Mouse (Mus musculus): ENCODE measurements around the gene Kcng1. TPM values are rescaled to one million over a fixed set of nuclear protein-coding genes. Genes with fewer than 3 reads are reported as not detected.

Kcng1 gene
- polyA plus RNA-seq, 1 experiment from 2014 or later = 0.76 TPM

DNA sequence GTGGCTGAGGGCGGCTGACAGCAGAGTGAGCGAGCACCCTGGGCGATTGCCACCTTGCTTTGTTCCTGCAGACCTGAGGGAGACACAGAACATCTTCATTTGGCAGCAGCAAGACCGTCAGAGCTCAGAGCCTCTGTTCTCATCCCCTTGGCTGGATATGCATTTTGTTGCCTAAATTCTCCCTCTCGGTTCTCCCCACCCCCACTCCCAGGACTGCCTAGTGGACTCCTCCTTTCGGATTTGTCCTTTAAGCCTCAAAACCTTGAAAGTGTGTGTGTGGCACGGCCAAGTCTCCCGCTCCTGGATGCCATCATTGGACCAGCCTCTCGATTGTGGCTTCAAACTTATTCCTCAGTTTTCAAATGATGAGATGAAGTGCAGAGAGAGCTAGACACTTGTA is 7.5 kb upstream of the Kcng1 start:
- Histone ChIP-seq H3K4me2 (ENCODE audit: low read length) (no peak overlapping the region; the same call in 1 of the 2 replicates), H3K27me3 (ENCODE audit: insufficient read depth, low read length) (no peaks in the 10 kb centered on the region), H3K4me1 (replicated peaks; ENCODE audit: insufficient read depth, low read length) (no peaks in the 10 kb centered on the region), H3K4me3 (replicated peaks; ENCODE audit: low read depth, low read length) (no peak overlapping the region), H3K9me3 (replicated peaks; ENCODE audit: low read length) (no peaks in the 10 kb centered on the region), H3K27ac (no peak overlapping the region), H3K36me3 (ENCODE audit: insufficient read depth, low read length) (no peaks in the 10 kb centered on the region), H3K9ac (ENCODE audit: low read depth, low read length) (no peak overlapping the region)
- DNase-seq (ENCODE audit: low spot score) (no peak), ATAC-seq (replicated peaks; ENCODE audit: low FRiP score, low read depth) (no peak)
- TF ChIP-seq CTCF (IDR thresholded peaks at IDR 0.05; ENCODE audit: low read depth) = no peak
- WGBS = 53% methylated on average over 9 of the region's 9 CpGs

DNA sequence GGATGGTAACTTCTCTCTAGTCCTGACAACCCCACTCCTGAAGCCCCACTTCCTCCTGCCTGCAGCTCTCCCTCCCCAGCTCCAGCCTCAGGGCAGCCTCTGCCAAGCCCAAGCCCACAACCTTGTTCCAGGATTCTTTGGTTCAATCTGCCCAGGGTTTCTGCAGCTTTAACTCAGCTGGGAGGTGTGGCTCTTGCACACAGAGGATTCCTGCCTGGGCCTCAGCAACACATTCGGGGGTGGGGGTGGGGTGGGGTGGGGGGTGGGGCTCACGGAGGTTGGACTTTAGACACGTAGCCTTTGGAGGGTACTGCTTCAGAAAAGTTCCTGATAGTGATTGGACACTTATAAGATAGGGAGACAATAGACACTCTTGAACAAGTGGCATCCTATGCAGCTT is 5.5 kb upstream of the Kcng1 start:
- Histone ChIP-seq H3K4me2 (ENCODE audit: low read length) (no peak overlapping the region), H3K4me3 (replicated peaks; ENCODE audit: low read depth, low read length) (no peak overlapping the region), H3K27me3 (ENCODE audit: insufficient read depth, low read length) (0 out of 2 replicates have a peak, but pooled peaks cover 6% of the 10 kb centered on the region), H3K4me1 (replicated peaks; ENCODE audit: insufficient read depth, low read length) (no peaks in the 10 kb centered on the region), H3K36me3 (ENCODE audit: insufficient read depth, low read length) (no peaks in the 10 kb centered on the region), H3K9ac (ENCODE audit: low read depth, low read length) (no peak overlapping the region), H3K27ac (no peak overlapping the region), H3K9me3 (replicated peaks; ENCODE audit: low read length) (no peaks in the 10 kb centered on the region)
- DNase-seq (ENCODE audit: low spot score) = no peak
- no peak for ATAC-seq (replicated peaks; ENCODE audit: low FRiP score, low read depth)
- WGBS = 25% methylated on average over 3 of the region's 3 CpGs
- no peak for TF ChIP-seq CTCF (IDR thresholded peaks at IDR 0.05; ENCODE audit: low read depth)

DNA sequence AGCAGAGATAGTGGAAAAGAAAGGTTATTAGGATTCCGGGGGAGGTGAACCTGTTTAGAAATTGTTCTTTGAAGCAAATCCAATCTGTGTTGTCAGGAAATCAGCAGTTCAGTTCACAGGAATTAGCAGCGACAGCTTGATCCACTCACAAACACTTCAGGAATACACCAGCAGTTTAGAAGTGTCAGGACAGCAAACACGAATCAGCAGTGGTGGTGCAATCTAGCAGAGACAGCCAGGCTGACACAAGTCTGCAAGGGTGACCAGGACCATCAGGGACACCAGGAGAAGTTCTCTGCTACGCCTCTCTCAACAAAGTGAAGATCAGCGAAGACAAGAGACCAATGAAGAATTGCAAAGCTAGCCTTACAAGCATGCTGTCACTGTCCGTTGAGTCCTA is 3.6 kb upstream of the Kcng1 start:
- Histone ChIP-seq H3K27me3 (ENCODE audit: insufficient read depth, low read length) (peaks cover 19% of the 10 kb centered on the region), H3K36me3 (ENCODE audit: insufficient read depth, low read length) (no peaks in the 10 kb centered on the region), H3K27ac (no peak overlapping the region), H3K9me3 (replicated peaks; ENCODE audit: low read length) (no peaks in the 10 kb centered on the region), H3K4me1 (replicated peaks; ENCODE audit: insufficient read depth, low read length) (no peaks in the 10 kb centered on the region; the same call in 1 of the 2 replicates), H3K4me2 (ENCODE audit: low read length) (no peak overlapping the region), H3K9ac (ENCODE audit: low read depth, low read length) (no peak overlapping the region), H3K4me3 (replicated peaks; ENCODE audit: low read depth, low read length) (no peak overlapping the region)
- WGBS = 82% methylated on average over 6 of the region's 6 CpGs
- no peak for ATAC-seq (replicated peaks; ENCODE audit: low FRiP score, low read depth)
- DNase-seq (ENCODE audit: low spot score) = no peak
- no peak for TF ChIP-seq CTCF (IDR thresholded peaks at IDR 0.05; ENCODE audit: low read depth)

DNA sequence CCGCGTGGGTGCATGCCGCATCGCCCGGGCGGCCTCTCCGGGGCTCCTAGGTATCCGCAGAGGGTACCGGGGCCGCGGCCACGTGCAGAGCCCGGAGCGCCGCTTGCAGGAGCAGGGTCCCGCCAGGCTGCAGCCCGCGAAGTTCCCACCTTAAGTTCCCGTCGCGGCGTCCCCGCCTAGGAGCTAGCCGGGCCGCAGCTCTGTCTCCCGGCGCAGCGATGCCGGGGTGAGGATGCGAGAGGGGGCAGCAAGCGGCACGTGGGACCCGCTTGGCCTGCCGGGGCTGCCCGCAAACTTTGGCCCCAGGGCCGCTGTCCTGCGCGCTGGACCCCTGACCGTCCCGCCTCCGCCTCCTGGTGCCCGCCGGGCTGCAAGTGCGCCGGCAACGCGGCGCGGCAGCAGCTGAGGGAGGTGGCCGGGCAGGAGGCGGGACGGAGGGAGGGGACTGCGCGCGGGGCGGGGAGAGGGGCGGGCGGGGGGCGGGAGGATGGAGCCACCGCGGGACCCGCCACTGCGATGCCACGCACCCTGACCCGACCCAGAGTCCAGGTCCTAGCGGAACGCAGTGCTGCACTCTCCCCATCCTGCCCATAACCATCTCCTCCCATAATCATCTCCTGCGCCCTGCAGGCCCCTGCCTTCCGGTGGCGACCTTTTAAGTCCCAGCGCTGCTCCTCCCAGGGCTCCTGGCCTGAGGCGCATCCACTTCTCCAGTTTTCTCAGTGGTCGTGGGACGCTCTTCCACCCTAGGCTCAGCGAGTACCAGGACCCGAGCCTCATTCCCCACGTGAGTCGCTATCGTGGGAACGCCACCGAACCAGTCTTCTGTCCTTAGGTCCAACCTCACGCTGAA is 581 bp downstream of the Kcng1 start:
- Histone ChIP-seq H3K4me1 (replicated peaks; ENCODE audit: insufficient read depth, low read length) (no peaks in the 10 kb centered on the region; the same call in 1 of the 2 replicates), H3K4me2 (ENCODE audit: low read length) (peak overlapping the region; percentile 89), H3K4me3 (replicated peaks; ENCODE audit: low read depth, low read length) (peak overlapping the region; percentile 44), H3K36me3 (ENCODE audit: insufficient read depth, low read length) (no peaks in the 10 kb centered on the region), H3K9ac (ENCODE audit: low read depth, low read length) (peak overlapping the region; percentile 40; the same call in 1 of the 2 replicates), H3K27me3 (ENCODE audit: insufficient read depth, low read length) (peaks cover 38% of the 10 kb centered on the region), H3K9me3 (replicated peaks; ENCODE audit: low read length) (no peaks in the 10 kb centered on the region), H3K27ac (no peak overlapping the region)
- ATAC-seq (replicated peaks; ENCODE audit: low FRiP score, low read depth) (peak; percentile 68), DNase-seq (ENCODE audit: low spot score) (peak; percentile 67)
- TF ChIP-seq CTCF (IDR thresholded peaks at IDR 0.05; ENCODE audit: low read depth) = no peak; the same call in 1 of the 2 replicates
- 2% methylated on average over 70 of the region's 82 CpGs for WGBS

DNA sequence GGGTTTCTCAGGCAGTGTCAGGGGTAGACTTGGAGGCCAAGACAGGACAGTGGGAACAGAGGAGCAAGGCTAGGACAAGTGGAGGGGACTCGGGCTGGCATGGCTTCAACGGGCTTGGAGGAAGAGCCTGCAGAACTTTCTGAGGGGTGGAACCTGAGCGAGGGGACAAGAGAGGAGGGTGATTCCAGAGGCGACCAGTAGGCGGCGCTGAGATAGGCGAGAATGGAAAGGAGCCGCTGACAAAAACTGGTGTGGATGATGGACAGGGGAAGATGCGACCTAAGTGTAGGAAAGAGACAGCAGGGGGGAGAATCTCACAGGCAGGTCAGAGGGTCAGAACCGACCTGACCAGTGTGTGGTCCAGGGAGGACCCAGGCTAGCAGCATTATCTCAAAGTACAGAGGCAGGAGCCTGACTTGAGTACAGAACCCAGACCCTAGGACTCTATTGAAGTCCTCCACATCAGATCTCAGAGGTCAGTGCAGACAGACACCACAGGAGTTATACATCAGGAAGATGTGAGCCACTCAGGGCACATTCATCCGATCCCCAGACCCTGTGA is 7.1 kb downstream of the Kcng1 start:
- Histone ChIP-seq H3K4me1 (replicated peaks; ENCODE audit: insufficient read depth, low read length) (no peaks in the 10 kb centered on the region), H3K4me3 (replicated peaks; ENCODE audit: low read depth, low read length) (no peak overlapping the region), H3K27me3 (ENCODE audit: insufficient read depth, low read length) (peaks cover 12% of the 10 kb centered on the region; the same call in 1 of the 2 replicates), H3K9ac (ENCODE audit: low read depth, low read length) (no peak overlapping the region), H3K36me3 (ENCODE audit: insufficient read depth, low read length) (no peaks in the 10 kb centered on the region), H3K9me3 (replicated peaks; ENCODE audit: low read length) (no peaks in the 10 kb centered on the region), H3K27ac (no peak overlapping the region), H3K4me2 (ENCODE audit: low read length) (no peak overlapping the region)
- ATAC-seq (replicated peaks; ENCODE audit: low FRiP score, low read depth) = no peak; the same call in 1 of the 2 replicates
- DNase-seq (ENCODE audit: low spot score) = peak; percentile 73
- WGBS = 9% methylated on average over 11 of the region's 11 CpGs
- peak; percentile 79 for TF ChIP-seq CTCF (IDR thresholded peaks at IDR 0.05; ENCODE audit: low read depth)

DNA sequence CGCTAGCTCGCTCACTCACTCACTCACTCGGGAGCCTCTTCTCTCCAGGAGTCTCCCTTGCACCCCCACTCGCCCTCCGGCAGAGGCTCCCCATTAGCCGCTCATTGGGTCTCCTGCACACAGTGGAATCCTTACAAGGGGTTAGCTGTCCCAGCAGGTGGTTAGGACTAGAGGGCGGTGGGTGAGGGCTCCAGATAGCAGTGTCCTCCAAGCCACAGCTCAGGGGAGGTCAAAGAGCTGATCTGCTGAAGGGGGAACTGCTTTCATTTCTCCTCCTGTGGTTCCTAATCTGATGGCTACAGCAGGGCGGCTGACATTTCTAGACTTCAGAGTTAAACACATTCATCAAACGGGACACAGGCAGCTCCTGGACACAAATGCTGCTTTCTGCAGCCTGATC is 8.1 kb downstream of the Kcng1 start:
- H3K9ac ChIP-seq (ENCODE audit: low read depth, low read length) = no peak overlapping the region
- no peaks in the 10 kb centered on the region for H3K36me3 ChIP-seq (ENCODE audit: insufficient read depth, low read length)
- no peaks in the 10 kb centered on the region for H3K9me3 ChIP-seq (replicated peaks; ENCODE audit: low read length)
- no peaks in the 10 kb centered on the region for H3K4me1 ChIP-seq (replicated peaks; ENCODE audit: insufficient read depth, low read length)
- TF ChIP-seq CTCF (IDR thresholded peaks at IDR 0.05; ENCODE audit: low read depth) = no peak
- WGBS = 53% methylated on average over 9 of the region's 9 CpGs
- H3K4me3 ChIP-seq (replicated peaks; ENCODE audit: low read depth, low read length) = no peak overlapping the region
- H3K27ac ChIP-seq = no peak overlapping the region
- H3K4me2 ChIP-seq (ENCODE audit: low read length) = no peak overlapping the region
- no peak for DNase-seq (ENCODE audit: low spot score)
- H3K27me3 ChIP-seq (ENCODE audit: insufficient read depth, low read length) = 0 out of 2 replicates have a peak, but pooled peaks cover 4% of the 10 kb centered on the region
- ATAC-seq (replicated peaks; ENCODE audit: low FRiP score, low read depth) = no peak

Data from kidney, postnatal 0 days (tissue).